In genomic region chr15:93456005-93456404, GRCm38 (mm10) we compare ENCODE assay signal across 16 mouse cellular contexts. TPM values are rescaled to one million over a fixed set of nuclear protein-coding genes. Genes with fewer than 3 reads are reported as not detected.
DNase-seq lines count a peak whose midpoint lies in the region; ATAC-seq and TF ChIP-seq lines count a peak whose summit lies in the region.
"Had no signal": no experiment of that assay in that cellular context is flagged by ENCODE, and none has a peak within 500 bp of the region (broad histone marks: within the 10 kb centered on the region; RNA-seq: fewer than 3 reads in every experiment).

No protein-coding gene starts in this region.

- H3K4me3 ChIP-seq in layer of hippocampus, adult 2 months: no peak overlapping the region
- H3K4me3 ChIP-seq in forebrain, embryonic 10.5 days: no peak overlapping the region
- H3K4me3 ChIP-seq: embryonic facial prominence, embryonic 10.5 days; hindbrain, embryonic 10.5 days; limb, embryonic 13.5 days; midbrain, embryonic 10.5 days had no signal

- CTCF ChIA-PET in Patski (lab: Charles Lee): interaction anchor here (0.9 to 3.4 kb wide), 12 partner anchors 8 to 796 kb away, joined by 3 to 16 read pairs (median 4); no protein-coding TSS in a partner anchor

- H3K4me1 ChIP-seq in forebrain, embryonic 10.5 days: no peaks in the 10 kb centered on the region
- H3K4me1 ChIP-seq: embryonic facial prominence, embryonic 10.5 days; hindbrain, embryonic 10.5 days; limb, embryonic 13.5 days; midbrain, embryonic 10.5 days had no signal

- H3K36me3 ChIP-seq in forebrain, embryonic 10.5 days (replicated peaks): peaks cover 69% of the 10 kb centered on the region

- in situ Hi-C loops in Patski (cut with MboI; ENCODE audit: low pct_unique_long_range_greater_than_20kb): no loop called here

- H3K27ac ChIP-seq in layer of hippocampus, adult 2 months: no peak overlapping the region
- no peak overlapping the region for H3K27ac ChIP-seq in forebrain, embryonic 10.5 days
- H3K27ac ChIP-seq: embryonic facial prominence, embryonic 10.5 days; hindbrain, embryonic 10.5 days; limb, embryonic 13.5 days; midbrain, embryonic 10.5 days had no signal

- ATAC-seq in Patski: no peak

- DNase-seq in heart, adult 8-10 months (ENCODE audit: low spot score): peak; percentile 11
- DNase-seq in heart, postnatal 4 days: no peak
- DNase-seq in layer of hippocampus, adult 2 months (ENCODE audit: low spot score in 2 of 2): no peak
- DNase-seq in layer of hippocampus, postnatal 25 days (ENCODE audit: extremely low spot score in 1 of 2, low spot score in 1 of 2): no peak
- DNase-seq in 416B (ENCODE audit: low read depth): peak; percentile 29
- DNase-seq in Patski (ENCODE audit: low read depth, low spot score): no peak
- no peak for DNase-seq in forebrain, embryonic 10.5 days (ENCODE audit: extremely low spot score, low spot score)
- DNase-seq: adrenal gland, adult 2 months; cerebellum, adult 9-11 months; layer of hippocampus, postnatal 36 days; right cerebral cortex, postnatal 14 days; thymus, adult 18-20 months had no signal

- POLR2A ChIA-PET in Patski (lab: Charles Lee): interaction anchor here (1.1 kb wide), 1 partner anchor 121 kb away, joined by 3 read pairs; no protein-coding TSS in a partner anchor

- no peaks in the 10 kb centered on the region for H3K9me3 ChIP-seq in forebrain, embryonic 10.5 days
- H3K9me3 ChIP-seq: embryonic facial prominence, embryonic 10.5 days; hindbrain, embryonic 10.5 days; limb, embryonic 13.5 days; midbrain, embryonic 10.5 days had no signal

- TF ChIP-seq CTCF in layer of hippocampus, adult 2 months (conservative IDR thresholded peaks at IDR 0.05): peak; percentile 72
- peak; percentile 60 for TF ChIP-seq CTCF in Patski (IDR thresholded peaks at IDR 0.05)

- no peaks in the 10 kb centered on the region for H3K27me3 ChIP-seq in Patski
- no peaks in the 10 kb centered on the region for H3K27me3 ChIP-seq in forebrain, embryonic 10.5 days (ENCODE audit: poor library complexity, severe bottlenecking)
- H3K27me3 ChIP-seq: limb, embryonic 13.5 days had no signal

RNA-seq across cellular contexts. Expression of gene Pphln1, which starts 57.9 kb away (rescaled TPM):
- total RNA-seq in heart, adult 8-10 months (2022): 10 to 100 TPM; 17.9 to 21.3 (median 20.2) TPM
- 10 to 100 TPM; 35.1 to 36.6 TPM for total RNA-seq in heart, postnatal 4 days (2021)
- total RNA-seq in layer of hippocampus, adult 2 months (2021): 10 to 100 TPM; 39.2 to 41.3 TPM
- total RNA-seq in layer of hippocampus, postnatal 25 days (2021): 10 to 100 TPM; 41.6 to 42.4 TPM
- 36.9 TPM for polyA plus RNA-seq in Patski (2021)
- polyA plus RNA-seq in forebrain, embryonic 10.5 days (2016; fragmentation: Nextera tagmentation; extraction: Ambion mirVana): 102 and 103 TPM in 2 replicates

RNA-seq across cellular contexts. Expression of gene Zcrb1, which starts 57.9 kb away (rescaled TPM):
- total RNA-seq in heart, adult 8-10 months (2022): 100 to 1,000 TPM in 1 of 4 experiments, 10 to 100 TPM in 3; 88.0 to 111 (median 95.7) TPM
- 10 to 100 TPM; 80.4 to 81.1 TPM for total RNA-seq in heart, postnatal 4 days (2021)
- total RNA-seq in layer of hippocampus, adult 2 months (2021): 10 to 100 TPM; 71.0 to 80.2 TPM
- 10 to 100 TPM; 66.8 to 86.0 TPM for total RNA-seq in layer of hippocampus, postnatal 25 days (2021)
- 118 TPM for polyA plus RNA-seq in Patski (2021)
- 146 and 151 TPM in 2 replicates for polyA plus RNA-seq in forebrain, embryonic 10.5 days (2016; fragmentation: Nextera tagmentation; extraction: Ambion mirVana)

Comparison
In these comparisons a context has a peak if more than half of its experiments do, and no peak if none do; other contexts are left out.
1. DNase-seq: peak in heart, adult 8-10 months (single experiment) and 416B (single experiment); none in heart, postnatal 4 days (single experiment), layer of hippocampus, adult 2 months (0 of 2), layer of hippocampus, postnatal 25 days (0 of 2), Patski (single experiment) and forebrain, embryonic 10.5 days (single experiment).